13 mouse cellular contexts compared by ENCODE assay signal in the genomic region with DNA sequence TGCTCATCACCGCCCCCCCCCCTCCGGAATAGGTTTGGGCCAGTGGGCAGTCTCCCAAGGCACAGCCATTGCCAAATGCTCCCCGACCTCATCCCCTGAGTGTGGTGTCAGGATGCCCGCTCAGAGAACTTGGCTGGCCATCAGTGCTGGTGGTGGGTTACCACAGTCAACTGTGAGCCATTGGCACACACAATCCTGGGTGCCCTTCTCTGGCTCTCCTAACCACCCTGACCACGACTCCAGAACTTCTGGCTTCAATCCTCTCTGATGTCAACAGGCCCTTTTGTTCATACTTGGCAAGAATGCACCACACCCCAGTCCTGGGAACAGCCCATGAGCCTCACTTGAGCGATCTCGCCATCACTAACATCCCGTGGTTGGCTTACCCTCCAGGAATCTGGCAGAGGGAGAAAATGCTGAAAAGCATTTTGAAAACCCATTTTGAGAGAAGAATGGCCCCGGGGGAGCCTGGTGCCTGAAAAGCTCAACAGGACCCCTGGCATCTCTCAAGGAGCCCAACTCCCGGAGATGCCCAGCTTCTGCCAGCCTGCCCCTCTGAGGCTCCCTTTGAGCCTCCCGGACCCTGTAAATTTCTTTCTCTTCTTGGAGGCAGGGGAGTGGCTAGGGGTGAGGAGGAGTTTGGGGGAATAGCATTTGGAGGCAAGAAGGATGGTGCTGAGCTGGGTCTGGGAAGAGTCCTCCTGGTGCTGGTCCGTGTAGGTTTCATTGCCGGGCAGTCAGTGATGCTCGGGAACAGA. TPM values are rescaled to one million over a fixed set of nuclear protein-coding genes. Genes with fewer than 3 reads are reported as not detected.
DNase-seq lines count a peak whose midpoint lies in the region; ATAC-seq and TF ChIP-seq lines count a peak whose summit lies in the region.
"Had no signal": no experiment of that assay in that cellular context is flagged by ENCODE, and none has a peak within 500 bp of the region (broad histone marks: within the 10 kb centered on the region; RNA-seq: fewer than 3 reads in every experiment).

No protein-coding gene starts in this region.

- H3K4me2 ChIP-seq in midbrain, postnatal 0 days (ENCODE audit: low read depth, low read length, poor library complexity, severe bottlenecking), result no peak overlapping the region
- H3K4me2 ChIP-seq: liver, embryonic 11.5 days had no signal

- WGBS in midbrain, postnatal 0 days, result 63% methylated on average over 14 of the region's 14 CpGs

- intact Hi-C loops in left cerebral cortex, postnatal 4 days (cut with DNase I), result no loop called here
- intact Hi-C loops in left cerebral cortex, adult 2 months (cut with DNase I), result no loop called here

- no peak for DNase-seq in cerebellum, adult 11 months
- DNase-seq in left cerebral cortex, postnatal 4 days, result peak; percentile 79
- DNase-seq in left cerebral cortex, adult 2 months (ENCODE audit: extremely low spot score in 1 of 2, low spot score in 2 of 2), result no peak
- peak; percentile 53 to 59 for DNase-seq in cerebellum, postnatal 14 days
- peak; percentile 71 for DNase-seq in midbrain, postnatal 0 days (ENCODE audit: low spot score)
- DNase-seq in embryo, embryonic 10 days (ENCODE audit: low spot score), result no peak
- DNase-seq: kidney, postnatal 10 days had no signal

- H3K36me3 ChIP-seq in midbrain, postnatal 0 days (ENCODE audit: insufficient read depth, low read length), result no peaks in the 10 kb centered on the region

- H3K9me3 ChIP-seq in midbrain, postnatal 0 days (ENCODE audit: low read length), result no peaks in the 10 kb centered on the region

- no peak for TF ChIP-seq CTCF in left cerebral cortex, adult 2 months (IDR thresholded peaks at IDR 0.05)
- no peak for TF ChIP-seq CTCF in midbrain, postnatal 0 days (IDR thresholded peaks at IDR 0.05)

- no peaks in the 10 kb centered on the region for H3K27me3 ChIP-seq in midbrain, postnatal 0 days (ENCODE audit: insufficient read depth, low read length)

- H3K4me1 ChIP-seq in midbrain, postnatal 0 days (ENCODE audit: insufficient read depth, low read length), result 0 out of 2 replicates have a peak, but pooled peaks cover 2% of the 10 kb centered on the region

- no peak overlapping the region for H3K9ac ChIP-seq in midbrain, postnatal 0 days (replicated peaks; ENCODE audit: low read length, poor library complexity, severe bottlenecking)

- 0 out of 2 replicates have a peak, but pooled peaks have one; percentile 28 for ATAC-seq in cerebellum, adult (ENCODE audit: insufficient number of reproducible peaks, low FRiP score, low TSS enrichment)
- ATAC-seq in midbrain, postnatal 0 days (ENCODE audit: low FRiP score), result peak; percentile 53; the same call in 1 of the 2 replicates
- no peak for ATAC-seq in megakaryocyte-erythroid progenitor cell, adult 5-6 weeks (replicated peaks; ENCODE audit: low FRiP score, low TSS enrichment, poor library complexity, severe bottlenecking)

- H3K4me3 ChIP-seq in left cerebral cortex, adult 2 months, result no peak overlapping the region
- no peak overlapping the region for H3K4me3 ChIP-seq in midbrain, postnatal 0 days (ENCODE audit: low read depth, low read length)

- no peak overlapping the region for H3K27ac ChIP-seq in left cerebral cortex, adult 2 months
- H3K27ac ChIP-seq in midbrain, postnatal 0 days (ENCODE audit: low read depth, low read length), result no peak overlapping the region

RNA-seq across cellular contexts. Expression of a gene that starts 15.7 kb away (rescaled TPM):
- total RNA-seq in left cerebral cortex, postnatal 4 days (2021), result under 1 TPM; 0.91 to 0.94 TPM
- total RNA-seq in left cerebral cortex, adult 2 months (2021), result under 1 TPM; 0.07 to 0.12 TPM
- total RNA-seq in midbrain, postnatal 0 days (2014; rRNA removed), result 1.2 and 1.4 TPM in 2 replicates
- 0.54 and 0.84 TPM in 2 replicates for polyA plus RNA-seq in midbrain, postnatal 0 days (2015; fragmentation: Nextera tagmentation; extraction: Ambion mirVana)
- total RNA-seq in megakaryocyte-erythroid progenitor cell, adult 5-6 weeks (2014; fragmentation: Nextera tagmentation), result not detected in 2 replicates
- total RNA-seq in megakaryocyte-erythroid progenitor cell, adult 5-6 weeks (2017), result not detected in 2 replicates

RNA-seq across cellular contexts. Expression of a gene that starts 23.5 kb away (rescaled TPM):
- total RNA-seq in left cerebral cortex, postnatal 4 days (2021), result not detected
- total RNA-seq in left cerebral cortex, adult 2 months (2021), result not detected
- 0.88 TPM in 1 of 2 replicates, not detected in the other for total RNA-seq in midbrain, postnatal 0 days (2014; rRNA removed)
- polyA plus RNA-seq in midbrain, postnatal 0 days (2015; fragmentation: Nextera tagmentation; extraction: Ambion mirVana), result 0.07 and 0.10 TPM in 2 replicates
- total RNA-seq in megakaryocyte-erythroid progenitor cell, adult 5-6 weeks (2014; fragmentation: Nextera tagmentation), result not detected in 2 replicates
- not detected in 2 replicates for total RNA-seq in megakaryocyte-erythroid progenitor cell, adult 5-6 weeks (2017)
- polyA plus RNA-seq: spleen, adult 2 months had no signal

RNA-seq across cellular contexts. Expression of a gene that starts 49.2 kb away (rescaled TPM):
- total RNA-seq in left cerebral cortex, postnatal 4 days (2021), result not detected
- total RNA-seq in left cerebral cortex, adult 2 months (2021), result not detected
- not detected in 2 replicates for total RNA-seq in midbrain, postnatal 0 days (2014; rRNA removed)
- not detected in 2 replicates for polyA plus RNA-seq in midbrain, postnatal 0 days (2015; fragmentation: Nextera tagmentation; extraction: Ambion mirVana)
- not detected in 2 replicates for total RNA-seq in megakaryocyte-erythroid progenitor cell, adult 5-6 weeks (2014; fragmentation: Nextera tagmentation)
- not detected in 2 replicates for total RNA-seq in megakaryocyte-erythroid progenitor cell, adult 5-6 weeks (2017)
- polyA plus RNA-seq: embryonic facial prominence, embryonic 11.5 days; heart, embryonic 14.5 days; spleen, adult 2 months had no signal

RNA-seq across cellular contexts. Expression of a gene that starts 51.4 kb away (rescaled TPM):
- 1 to 10 TPM; 8.4 to 8.6 TPM for total RNA-seq in left cerebral cortex, postnatal 4 days (2021)
- 10 to 100 TPM in 1 of 2 experiments, 1 to 10 TPM in 1; 7.0 to 10.0 TPM for total RNA-seq in left cerebral cortex, adult 2 months (2021)
- total RNA-seq in midbrain, postnatal 0 days (2014; rRNA removed), result 19.9 and 24.4 TPM in 2 replicates
- 4.7 and 5.1 TPM in 2 replicates for polyA plus RNA-seq in midbrain, postnatal 0 days (2015; fragmentation: Nextera tagmentation; extraction: Ambion mirVana)
- total RNA-seq in megakaryocyte-erythroid progenitor cell, adult 5-6 weeks (2014; fragmentation: Nextera tagmentation), result 0.27 TPM in 1 of 2 replicates, not detected in the other
- total RNA-seq in megakaryocyte-erythroid progenitor cell, adult 5-6 weeks (2017), result not detected in 2 replicates

Comparison
In these comparisons a context has a peak if more than half of its experiments do, and no peak if none do; other contexts are left out.
1. DNase-seq: peak in left cerebral cortex, postnatal 4 days (single experiment), cerebellum, postnatal 14 days (2 of 2) and midbrain, postnatal 0 days (single experiment); none in cerebellum, adult 11 months (single experiment), left cerebral cortex, adult 2 months (0 of 2) and embryo, embryonic 10 days (single experiment).